Mouse (Mus musculus) layer of hippocampus, postnatal 10 days (tissue): ENCODE data around the gene Gm49380. TPM values are rescaled to one million over a fixed set of nuclear protein-coding genes. Genes with fewer than 3 reads are reported as not detected.

Source experiments
- DNase-seq, 2 experiments: peaks; one replicate each; pipeline ENCODE4 v3.0.0; 2021; ENCODE audit warnings: low spot score in 2 of 2
- total RNA-seq, 2 experiments: library from RNA; stranded (reverse); gene quantifications; 2 replicates each; pipeline ENCODE4 v1.2.3; 2021

Gene Gm49380
- total RNA-seq, 2 experiments from 2014 or later: 0.43 TPM; not detected in 1

DNA sequence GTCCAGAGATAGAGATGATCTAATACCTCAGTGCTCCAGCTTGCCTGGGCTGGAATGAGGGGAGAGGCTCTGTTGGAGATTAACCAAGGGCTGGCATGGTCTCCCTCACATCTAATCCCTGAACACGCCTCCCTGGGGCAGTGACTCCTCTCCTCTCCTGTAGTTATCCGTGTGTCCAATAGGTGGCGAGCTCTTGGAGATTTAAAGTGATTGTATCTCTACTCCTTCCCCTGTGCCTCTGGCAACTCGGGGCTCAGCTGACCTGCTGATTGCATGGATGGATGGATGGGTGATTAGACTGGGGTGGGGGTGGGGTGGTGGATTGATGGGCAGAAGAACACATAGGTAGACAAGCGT lies 36.6 kb downstream of the Gm49380 start:
- DNase-seq: peak; percentile 66 to 72

DNA sequence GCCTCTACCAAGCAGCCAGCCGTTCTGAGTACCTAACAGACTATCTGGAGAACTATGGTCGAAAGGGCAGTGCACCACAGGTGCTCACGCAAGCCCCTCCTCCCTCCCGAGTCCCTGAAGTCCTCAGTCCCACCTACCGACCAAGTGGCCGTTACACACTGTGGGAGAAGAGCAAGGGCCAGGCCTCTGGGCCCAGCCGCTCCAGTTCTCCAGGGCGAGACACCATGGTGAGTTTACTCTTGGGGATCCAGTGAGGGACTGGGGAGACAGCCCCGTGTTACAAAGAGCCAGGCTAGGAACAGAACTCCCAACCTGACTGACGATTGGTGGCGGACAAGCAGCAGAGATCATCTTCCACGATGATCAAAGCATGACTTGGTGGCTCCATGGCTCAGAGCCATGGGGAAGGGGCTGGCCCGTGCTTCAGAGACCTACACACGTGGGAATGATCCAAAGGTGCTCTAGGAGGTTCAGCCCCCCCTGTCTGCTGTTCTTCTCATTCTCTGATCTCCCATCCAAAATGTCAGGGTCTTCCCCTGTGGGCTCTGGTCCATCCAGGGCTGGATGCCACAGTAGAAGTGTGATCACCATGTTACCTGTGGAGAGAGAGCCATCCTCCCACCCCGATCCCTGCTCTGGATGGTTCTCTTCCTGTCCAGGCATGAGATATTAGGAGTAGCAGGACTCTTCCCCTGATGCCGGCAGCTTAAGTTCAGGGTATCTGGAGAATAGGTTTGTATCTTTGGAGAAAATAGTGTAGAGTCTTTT lies 37.1 kb downstream of the Gm49380 start:
- no peak for DNase-seq

DNA sequence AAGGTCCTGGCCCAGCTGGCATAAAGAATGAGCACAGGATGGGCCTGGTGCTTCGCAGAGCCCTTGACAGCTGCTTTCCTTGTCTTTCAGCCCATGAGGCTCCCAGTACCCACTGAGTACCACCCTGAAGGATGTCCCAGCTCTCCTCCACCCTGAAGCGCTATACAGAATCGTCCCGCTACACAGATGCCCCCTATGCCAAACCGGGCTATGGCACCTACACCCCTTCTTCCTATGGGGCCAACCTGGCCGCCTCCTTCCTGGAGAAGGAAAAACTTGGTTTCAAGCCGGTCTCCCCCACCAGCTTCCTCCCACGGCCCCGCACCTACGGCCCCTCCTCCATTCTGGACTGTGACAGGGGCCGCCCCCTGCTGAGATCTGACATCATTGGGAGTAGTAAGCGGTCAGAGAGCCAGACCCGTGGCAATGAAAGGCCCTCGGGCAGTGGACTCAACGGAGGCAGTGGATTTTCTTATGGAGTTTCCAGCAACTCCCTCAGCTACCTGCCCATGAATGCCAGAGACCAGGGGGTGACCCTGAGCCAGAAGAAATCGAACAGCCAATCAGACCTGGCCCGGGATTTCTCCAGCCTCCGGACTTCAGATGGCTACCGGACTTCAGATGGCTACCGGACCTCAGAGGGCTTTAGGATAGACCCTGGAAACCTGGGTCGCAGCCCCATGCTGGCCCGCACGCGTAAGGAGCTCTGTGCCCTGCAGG lies 37.9 kb downstream of the Gm49380 start:
- no peak for DNase-seq

DNA sequence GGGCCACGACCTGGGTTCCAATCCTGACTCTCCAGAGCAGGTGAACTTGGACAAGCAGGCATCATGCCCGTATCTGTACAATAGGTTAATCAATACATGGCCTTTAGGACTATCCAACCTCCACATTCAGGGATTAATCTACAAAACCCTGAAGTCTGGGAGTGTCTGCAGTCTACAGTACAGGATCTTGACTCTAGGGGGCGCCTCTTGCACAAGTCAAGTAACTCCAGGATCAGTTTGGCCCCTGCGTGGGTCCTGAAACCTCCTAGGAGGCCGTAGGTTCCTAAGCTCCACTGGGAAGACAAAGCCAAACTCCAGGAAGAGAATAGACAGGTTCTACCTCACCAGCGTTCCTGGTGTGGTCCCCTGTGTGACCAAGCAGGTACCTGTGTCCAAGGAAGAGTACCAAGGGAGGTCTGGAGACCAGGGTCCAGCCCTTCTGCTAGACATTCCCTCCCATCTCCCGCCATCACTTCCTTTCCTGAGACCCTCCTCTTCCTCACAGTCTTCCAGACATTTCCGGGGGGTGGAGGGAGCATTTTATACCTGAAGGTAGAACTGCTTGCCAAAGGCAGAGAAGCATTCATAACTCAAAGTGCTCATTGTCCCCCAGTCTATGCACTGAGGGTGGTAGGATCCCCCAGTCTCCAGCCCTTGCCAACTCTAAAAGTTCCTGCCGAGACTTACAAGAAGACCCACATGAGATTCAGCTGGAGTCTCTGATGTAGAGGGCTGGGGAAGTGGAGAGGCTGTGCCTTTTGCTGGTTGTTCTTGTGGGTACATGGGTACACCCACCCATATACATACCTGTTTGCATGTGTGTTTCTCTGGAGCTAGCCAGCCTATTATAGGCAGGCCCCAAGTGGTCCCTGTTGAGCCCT lies 38.7 kb downstream of the Gm49380 start:
- no peak for DNase-seq

DNA sequence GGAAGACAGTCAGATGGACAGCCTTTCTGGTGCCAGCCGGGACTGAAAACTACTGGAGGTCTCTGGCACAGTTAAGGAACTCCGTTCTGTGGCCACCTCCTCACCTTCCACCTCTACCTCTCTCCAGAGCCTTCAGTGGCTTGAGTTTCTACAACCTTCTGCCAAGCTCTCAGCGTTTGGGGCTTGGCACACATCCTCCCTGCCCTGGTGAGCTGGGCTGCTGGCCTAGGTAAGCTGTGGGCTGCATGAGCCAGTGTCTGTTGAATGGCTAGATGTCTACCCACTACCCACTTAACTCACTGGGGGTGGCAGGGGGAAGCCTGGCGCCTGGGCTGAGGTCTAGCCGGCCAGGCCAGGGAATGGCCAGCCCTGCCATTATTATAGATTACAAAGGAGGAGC lies 40.2 kb downstream of the Gm49380 start:
- DNase-seq: no peak

DNA sequence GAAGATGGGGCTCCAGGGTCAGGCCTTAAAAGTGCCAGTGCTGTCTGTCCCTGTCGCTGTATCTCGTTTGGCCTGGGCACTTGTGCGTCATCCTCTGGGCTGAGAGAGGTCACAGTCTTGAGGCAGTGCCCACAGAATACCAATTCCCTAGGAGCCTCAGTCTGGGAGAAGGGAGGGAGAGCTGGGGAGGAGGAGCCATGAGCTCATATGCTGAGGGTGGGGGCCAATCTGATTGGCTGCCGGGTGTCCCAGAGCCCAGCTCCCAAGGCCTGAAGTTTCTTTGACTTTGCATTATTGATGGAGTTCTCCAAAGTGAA lies 40.7 kb downstream of the Gm49380 start:
- no peak for DNase-seq

DNA sequence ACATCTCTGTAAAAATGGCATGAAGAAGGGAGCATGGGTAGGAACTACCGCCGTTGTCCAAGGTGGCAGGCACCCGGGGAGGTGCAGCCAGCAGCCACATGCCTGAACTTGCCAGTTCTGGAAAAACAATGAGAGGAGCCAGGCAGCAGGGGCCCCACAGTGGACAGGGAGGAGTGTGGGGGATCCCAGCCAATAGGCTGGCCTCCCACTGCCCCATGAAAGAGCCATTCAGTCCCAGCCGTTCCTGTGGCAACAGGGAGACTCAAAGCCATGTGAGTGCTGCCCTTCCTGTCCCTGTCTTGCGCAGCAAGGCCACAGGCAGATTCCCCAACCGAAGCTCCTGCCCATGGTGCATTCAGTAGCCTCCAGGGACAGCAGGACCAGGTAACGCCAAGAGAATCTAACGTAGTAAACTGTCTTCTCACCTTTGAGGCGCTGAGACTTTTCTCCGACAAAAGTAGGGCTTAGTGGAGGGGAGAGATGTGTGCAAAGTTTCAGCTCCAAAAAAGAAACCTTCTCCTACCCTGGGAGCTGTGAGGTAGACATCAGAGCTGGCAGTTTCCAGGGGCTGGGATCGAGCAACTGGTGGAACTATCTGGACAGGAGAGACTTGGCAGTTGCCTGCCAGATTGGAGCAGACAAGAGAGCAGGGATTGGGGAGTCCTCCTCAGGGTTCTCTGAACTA lies 41.2 kb downstream of the Gm49380 start:
- DNase-seq: peak in 1 of 2 experiments; percentile 63

DNA sequence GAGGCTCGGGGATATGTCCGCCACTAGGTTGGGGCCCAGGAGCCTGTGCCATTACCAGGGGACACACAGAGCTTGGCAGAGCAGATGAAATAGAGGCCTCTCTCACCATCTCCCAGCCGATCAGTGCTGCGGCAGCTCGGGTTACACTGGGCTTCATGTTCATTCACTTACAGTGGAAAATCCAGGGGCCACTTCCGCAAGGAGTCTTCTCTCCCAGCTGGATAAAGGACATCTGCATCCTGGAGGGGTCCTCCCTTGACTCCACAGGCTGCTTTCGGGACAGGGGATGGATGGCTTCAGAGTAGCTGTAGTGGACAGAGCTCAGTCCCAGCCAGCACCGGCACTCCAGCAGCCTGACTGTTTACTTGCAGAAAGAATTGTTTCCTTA lies 42.5 kb downstream of the Gm49380 start:
- DNase-seq: no peak

DNA sequence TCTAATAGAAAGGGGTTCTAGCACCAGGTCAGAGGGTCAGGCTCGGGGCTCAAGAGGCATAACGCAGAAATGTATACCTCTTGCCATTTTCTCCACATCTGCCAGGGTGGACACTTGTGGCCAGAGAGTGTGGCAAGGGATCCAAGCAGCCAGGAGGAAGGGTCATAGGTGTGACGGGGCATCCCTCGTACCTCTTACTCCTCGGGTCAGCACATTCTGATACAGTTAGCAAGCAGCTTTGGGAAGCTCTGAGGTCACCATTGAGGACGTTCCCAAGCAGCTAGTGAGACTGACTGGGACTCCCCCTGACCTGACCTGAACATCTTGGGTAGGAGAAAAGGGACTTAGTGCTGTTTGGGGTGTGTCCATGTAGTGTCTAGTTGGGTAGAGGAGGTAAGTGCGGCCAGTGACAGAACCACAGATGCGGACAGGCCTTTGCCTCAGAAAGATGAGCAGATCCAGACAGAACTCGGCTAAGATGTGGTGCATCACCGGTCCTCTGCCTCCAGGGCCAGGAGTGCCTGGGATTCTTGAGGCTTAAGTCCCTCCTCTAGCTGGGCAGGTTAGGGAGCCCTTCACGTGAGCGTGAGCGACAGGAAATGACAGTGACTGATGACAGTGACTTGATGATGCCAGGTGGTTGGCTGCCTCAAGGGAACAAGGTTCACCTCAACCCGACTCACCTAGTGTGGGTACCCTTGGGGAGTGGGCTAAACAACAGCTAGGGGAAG lies 43.0 kb downstream of the Gm49380 start:
- DNase-seq: no peak

DNA sequence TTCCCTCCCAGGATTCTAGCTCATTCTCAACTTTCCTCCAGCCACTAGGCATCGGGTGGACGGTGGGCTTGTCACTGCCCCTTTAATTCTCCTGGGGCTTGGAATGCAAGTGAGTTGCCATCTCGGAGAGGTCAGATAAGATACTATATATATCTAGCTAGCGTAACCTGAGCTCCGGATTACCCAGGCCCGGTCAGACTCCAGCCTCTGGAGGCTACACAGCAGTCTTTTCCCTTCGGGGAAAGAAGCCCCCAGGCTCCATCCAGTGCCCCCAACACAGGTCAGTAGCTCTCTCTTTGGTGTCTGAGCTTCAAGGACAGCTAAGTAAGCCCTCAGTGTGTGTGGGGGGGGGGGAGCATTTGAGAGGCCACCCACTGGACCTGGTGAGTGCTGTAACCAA lies 44.0 kb downstream of the Gm49380 start:
- no peak for DNase-seq

DNA sequence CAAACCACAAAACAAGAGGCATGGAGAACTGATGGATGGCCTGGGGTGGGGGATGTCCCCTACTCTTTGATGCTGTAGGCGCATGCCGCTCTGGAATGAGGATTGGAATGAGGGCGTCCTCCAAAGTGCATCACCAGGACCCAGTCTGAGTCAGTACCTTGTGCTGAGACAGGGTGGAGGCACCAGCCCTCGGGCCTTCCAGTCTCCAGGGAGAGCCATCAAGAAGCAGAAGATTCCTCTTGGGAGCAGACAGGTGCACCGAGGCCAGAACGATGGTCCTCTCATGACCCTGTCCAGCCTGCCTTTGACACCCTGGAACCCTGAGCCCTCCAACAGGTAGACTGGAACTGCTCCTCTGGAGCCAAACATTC lies 45.4 kb downstream of the Gm49380 start:
- no peak for DNase-seq

DNA sequence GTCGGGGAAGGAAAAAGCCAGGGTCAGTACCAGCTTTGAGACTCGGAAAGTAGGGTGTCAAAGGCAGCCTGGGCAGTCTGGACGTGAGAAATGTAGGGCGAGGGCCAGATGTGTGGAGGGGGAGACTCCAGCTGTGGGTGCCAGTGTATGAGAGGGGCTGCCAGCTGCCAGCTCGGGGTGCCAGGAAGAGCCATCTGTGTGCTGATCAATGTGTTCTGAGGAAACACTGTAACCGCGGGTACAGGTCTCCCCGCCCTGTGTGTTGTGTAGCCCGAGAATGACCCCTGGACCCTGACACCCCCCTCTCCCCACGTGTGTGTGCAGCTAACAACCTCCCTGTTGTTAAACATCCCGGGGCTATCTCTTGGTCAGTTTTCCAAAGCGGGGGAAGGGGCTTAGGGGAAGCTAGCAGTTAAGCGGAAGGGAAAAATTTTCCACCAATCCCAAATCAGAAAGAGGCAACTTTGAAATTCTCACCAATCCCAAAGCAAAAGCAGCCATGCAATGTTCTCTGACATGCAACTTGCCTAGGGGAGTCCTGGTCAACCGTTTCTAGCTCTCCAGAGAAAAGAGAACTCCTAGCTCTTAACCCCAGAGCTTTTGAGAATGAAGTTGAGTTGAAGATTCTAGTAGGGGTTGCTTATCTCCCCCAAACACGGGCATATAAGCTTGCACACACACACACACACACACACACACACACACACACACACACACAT lies 45.9 kb downstream of the Gm49380 start:
- peak in 1 of 2 experiments; percentile 70 for DNase-seq

DNA sequence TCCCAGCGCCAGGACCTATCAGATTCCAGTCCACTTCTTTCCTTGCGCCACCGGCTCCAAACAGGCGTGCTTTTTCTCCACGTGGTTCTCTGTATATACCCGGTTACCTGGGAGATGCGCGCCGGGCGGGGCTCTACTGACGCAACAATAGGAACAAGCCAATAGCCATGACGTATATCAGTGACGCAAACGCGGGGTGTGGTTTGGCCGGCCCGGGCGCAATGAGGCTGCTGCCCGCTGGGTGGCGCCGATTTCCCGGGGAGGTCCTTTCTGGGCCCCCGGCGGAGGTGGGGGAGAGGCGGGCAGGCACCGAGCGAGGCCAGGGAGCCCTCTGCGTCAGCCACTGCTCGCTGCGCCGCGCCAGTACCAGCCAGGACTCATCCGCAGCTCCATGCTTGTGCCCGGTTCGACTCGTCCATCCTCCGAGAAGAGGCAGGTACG lies 46.5 kb downstream of the Gm49380 start, which contains the start of gene Usp2:
Gene Usp2, plus strand, starts transcription at position 237 of the 441 bp plus-strand sequence.
- peak; percentile 100 for DNase-seq

DNA sequence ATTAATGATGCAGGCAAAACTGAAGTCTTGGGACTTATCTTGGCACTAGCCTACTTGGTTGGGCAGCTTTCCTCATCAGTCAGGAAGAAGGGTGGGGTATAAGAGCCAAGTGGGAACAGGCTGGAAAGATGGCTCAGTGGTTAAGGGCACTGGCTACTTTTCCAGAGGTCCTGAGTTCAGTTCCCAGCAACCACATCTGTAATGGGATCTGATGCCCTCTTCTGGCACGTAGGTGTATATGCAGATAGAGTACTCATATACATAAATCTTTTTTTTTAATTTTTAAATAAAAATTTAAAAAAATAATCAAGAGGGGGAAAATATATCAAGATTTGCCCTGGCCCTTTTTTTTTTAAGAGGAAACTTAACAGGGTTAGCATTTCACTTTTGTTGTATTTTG lies 48.1 kb downstream of the Gm49380 start:
- no peak for DNase-seq

DNA sequence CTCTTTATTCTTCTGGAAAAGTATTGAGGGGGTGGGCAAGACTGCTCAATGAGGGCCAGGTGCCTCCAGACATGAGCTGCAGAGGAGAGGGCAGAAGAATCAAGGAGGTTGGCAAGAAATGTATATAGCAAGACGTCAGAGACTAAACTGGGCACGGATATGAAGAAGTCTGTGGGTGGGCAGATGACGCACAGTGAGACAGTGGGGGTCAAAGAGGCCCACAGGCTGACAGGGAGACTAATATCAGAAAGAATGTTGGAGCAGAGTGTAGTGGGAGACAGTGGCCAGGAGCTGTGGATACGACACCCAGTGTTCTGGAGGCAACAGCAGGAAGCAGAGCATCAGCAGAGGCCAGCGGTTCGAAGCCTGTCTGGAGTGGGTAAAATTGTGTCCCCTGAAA lies 54.7 kb downstream of the Gm49380 start:
- no peak for DNase-seq

DNA sequence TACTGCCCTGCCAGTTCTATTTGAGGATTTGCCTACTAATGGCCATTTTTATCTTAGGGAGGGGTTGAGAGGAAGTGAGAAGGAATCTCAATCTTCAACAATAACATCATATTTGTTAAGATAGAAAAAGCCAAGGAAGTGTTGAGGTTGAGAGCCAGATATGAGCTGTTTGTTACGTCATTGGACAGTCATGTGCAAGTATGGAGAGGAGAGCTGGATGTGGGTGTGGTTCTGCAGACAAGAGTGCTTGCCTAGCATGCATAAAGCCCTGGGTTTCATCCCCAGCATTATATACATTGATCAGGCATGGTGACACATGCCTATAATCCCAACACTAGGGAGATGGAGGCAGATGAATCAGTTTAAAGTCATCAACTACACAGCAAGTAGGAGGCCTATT lies 59.4 kb downstream of the Gm49380 start:
- no peak for DNase-seq

DNA sequence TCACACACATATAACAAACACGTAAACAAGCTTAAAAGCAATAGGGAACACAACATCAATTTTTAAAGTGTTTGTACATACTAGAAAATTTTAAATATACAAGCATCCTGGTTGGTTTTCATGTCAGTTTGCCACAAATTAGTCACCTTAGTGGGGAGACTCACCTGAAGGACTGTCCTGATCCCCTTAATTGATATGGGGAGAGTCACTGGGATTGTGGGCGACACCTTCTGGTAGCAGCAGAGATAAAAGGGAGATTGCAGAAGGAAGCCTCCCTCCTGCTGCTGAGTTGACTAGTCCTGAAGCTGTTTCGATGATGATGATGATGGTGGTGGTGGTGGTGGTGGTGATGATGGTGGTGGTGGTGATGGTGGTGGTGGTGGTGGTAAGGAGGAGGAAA lies 60.4 kb downstream of the Gm49380 start:
- no peak for DNase-seq

DNA sequence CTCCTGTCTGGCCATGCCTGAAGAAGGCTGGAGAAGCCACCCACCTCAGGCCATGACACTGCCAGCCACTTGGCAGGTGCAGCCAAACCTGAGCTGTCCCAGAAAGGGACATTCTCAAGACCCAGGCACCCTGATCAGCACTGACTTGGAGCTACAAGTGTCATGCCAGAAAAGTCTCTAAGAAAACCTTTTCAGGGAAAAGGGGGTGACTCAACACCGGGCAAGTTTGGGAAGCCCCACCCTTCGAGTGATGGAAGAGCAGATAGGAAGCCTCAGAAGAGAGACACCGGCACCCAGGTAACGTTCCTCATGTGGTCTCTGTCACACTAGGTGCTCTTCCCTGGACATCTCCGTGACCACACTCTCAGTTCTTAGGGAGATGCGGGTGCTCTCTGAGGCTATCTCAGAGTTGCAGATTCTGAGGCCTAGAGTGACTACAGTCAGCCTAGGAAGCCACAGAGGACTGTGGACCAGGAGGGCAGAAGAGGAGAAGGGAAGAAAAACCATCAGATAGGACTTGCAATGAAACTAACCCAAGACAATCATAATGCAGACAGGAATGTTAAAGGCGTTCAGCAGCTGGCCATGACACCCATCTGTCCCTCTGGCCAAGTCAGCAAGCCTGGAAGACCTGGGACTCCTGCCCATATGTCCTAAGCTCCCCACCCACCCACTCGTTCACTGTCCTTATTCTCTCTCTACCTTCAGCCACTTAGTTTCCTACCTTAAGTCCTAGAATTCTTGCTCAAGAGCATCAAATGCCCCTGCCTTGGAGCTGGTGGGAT lies 63.7 kb downstream of the Gm49380 start:
- DNase-seq: no peak
